Mouse (Mus musculus) testis, adult 2 months (tissue): ENCODE measurements around the gene Dnttip2. TPM values are rescaled to one million over a fixed set of nuclear protein-coding genes. Genes with fewer than 3 reads are reported as not detected.

ENCODE experiments used
- H3K27ac ChIP-seq: fragments of 200-500 bp; 2 replicates; pipeline ENCODE4 v1.5.1; 2012; ENCODE audit warnings: low read depth, low read length; ENCODE audit not compliant: control insufficient read depth, insufficient read depth
- H3K27me3 ChIP-seq: fragments of 200-500 bp; 2 replicates; pipeline ENCODE4 v1.6.1; 2012; ENCODE audit warnings: mild to moderate bottlenecking, low read length, moderate library complexity; ENCODE audit not compliant: control insufficient read depth, insufficient read depth
- H3K36me3 ChIP-seq: fragments of 200-500 bp; 2 replicates; pipeline ENCODE4 v1.6.1; 2012; ENCODE audit warnings: mild to moderate bottlenecking, low read length; ENCODE audit not compliant: control insufficient read depth, insufficient read depth
- H3K4me1 ChIP-seq: fragments of 200-500 bp; 2 replicates; pipeline ENCODE4 v1.6.1; 2012; ENCODE audit warnings: low read length; ENCODE audit not compliant: control insufficient read depth, insufficient read depth
- H3K4me3 ChIP-seq: fragments of 200-500 bp; 2 replicates; pipeline ENCODE4 v1.5.1; 2012; ENCODE audit warnings: low read depth, mild to moderate bottlenecking, low read length, moderate library complexity, mixed read lengths; ENCODE audit not compliant: control insufficient read depth
- CTCF ChIP-seq: fragments of 200-500 bp; IDR thresholded peaks from 2 replicates; pipeline ENCODE4 v1.5.1; 2012; ENCODE audit warnings: low read depth, mild to moderate bottlenecking, inconsistent platforms, low read length, moderate library complexity; ENCODE audit not compliant: control insufficient read depth, insufficient read depth, insufficient replicate concordance
- POLR2A ChIP-seq: fragments of 200-500 bp; IDR thresholded peaks from 2 replicates; pipeline ENCODE4 v1.6.1; 2012; ENCODE audit warnings: low read depth, mild to moderate bottlenecking, inconsistent platforms, low read length, moderate library complexity; ENCODE audit not compliant: control insufficient read depth
- polyA plus RNA-seq: library from polyadenylated mRNA; depleted of rRNA; stranded (reverse); fragments of >200 nt; gene quantifications from 2 replicates; pipeline ENCODE4 v1.2.3, GENCODE M21; 2012

The Dnttip2 gene
- polyA plus RNA-seq, 1 experiment = 14.2 TPM

DNA sequence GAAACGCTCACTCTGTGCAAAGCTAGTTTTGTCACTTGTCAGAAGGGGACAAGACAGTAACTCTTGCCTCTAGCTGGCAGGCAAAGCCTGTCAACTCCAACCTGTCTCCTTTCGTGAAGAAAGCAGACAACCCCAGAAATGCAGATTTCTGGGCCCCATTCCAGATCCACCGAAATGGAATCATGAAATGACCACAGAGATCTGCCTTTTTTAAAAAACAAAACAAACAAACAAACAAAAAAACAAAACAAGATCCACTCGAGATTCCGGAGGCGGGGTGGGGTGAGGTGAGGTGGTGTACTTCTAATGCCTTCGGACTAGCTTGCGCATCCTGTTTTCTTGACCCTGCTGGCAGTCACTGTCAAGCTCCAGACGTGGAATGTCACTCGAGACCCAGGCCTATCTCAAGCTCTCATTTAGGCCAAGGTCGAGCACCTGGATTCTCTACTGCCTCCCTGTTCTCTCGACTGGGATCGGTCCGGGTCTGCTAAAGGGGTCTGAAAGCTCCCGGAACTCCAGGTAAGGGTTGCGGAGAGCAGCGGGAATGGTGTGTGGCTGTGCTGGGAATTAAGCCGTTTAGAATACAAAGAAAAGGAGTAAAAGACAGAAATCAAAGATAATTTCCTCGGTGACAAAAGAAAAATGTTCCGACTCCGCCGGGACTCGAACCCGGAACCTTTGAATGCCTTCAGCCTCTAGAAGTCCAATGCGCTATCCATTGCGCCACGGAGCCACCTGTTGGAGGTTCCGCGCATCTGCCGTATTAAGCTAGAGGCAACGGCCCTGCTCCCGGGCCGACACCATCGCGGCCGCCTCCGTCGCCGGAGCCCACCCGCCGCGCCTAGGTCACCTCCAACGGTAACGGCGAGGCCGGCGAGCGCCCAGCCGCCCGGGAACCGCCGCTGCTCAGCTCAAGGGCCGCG lies 18.4 kb downstream of the Dnttip2 start:
- peak overlapping the region; percentile 97 for H3K27ac ChIP-seq
- H3K4me3 ChIP-seq = peak overlapping the region; percentile 93
- H3K36me3 ChIP-seq = no peaks in the 10 kb centered on the region; the same call in 1 of the 2 replicates
- TF ChIP-seq CTCF (0 out of 2 replicates have a peak, but pooled peaks have one; percentile 4), POLR2A (0 out of 2 replicates have a peak, but pooled peaks have one; percentile 6)
- no peaks in the 10 kb centered on the region for H3K27me3 ChIP-seq
- peaks cover 14% of the 10 kb centered on the region for H3K4me1 ChIP-seq

DNA sequence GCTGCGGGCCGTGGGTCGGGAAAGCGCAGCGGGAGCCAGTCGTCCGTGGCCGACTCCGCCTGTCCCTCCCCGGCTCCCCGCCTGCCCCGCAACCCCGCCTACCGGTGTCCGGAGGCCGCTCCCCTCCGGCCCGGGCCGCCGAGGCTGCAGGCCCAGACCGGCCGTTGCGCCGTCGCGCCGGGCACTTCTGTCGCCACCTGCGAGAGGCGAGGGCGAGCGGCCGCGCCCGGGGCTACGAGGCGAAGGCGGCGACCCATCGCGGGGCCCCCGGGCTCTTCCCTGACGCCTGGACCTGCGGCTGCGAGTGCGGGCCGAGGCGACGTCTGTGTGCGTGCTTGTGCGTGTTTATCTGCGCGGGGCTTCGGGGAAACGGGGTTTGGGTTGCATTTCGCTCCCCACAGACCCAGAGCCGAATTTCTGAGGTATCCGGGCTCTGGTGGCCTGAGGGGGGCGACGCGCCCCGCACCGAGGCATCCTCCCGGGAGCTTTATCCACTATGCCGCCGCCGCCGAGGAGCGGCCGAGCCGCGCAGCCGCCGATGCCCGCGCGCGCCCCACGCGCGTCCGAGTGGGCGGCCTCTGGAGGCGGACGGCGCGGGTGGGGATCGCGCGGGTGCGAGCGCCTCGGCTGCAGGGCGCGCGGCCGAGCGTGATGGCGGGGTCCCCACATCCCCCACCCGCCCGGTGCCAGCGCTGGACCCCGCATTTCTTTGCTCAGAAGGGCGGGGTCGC lies 19.2 kb downstream of the Dnttip2 start:
- Histone ChIP-seq H3K27ac (peak overlapping the region; percentile 97), H3K4me1 (peaks cover 14% of the 10 kb centered on the region), H3K36me3 (no peaks in the 10 kb centered on the region; the same call in 1 of the 2 replicates), H3K4me3 (peak overlapping the region; percentile 93), H3K27me3 (no peaks in the 10 kb centered on the region)
- no peak for TF ChIP-seq CTCF
- no peak; the same call in 1 of the 2 replicates for TF ChIP-seq POLR2A

DNA sequence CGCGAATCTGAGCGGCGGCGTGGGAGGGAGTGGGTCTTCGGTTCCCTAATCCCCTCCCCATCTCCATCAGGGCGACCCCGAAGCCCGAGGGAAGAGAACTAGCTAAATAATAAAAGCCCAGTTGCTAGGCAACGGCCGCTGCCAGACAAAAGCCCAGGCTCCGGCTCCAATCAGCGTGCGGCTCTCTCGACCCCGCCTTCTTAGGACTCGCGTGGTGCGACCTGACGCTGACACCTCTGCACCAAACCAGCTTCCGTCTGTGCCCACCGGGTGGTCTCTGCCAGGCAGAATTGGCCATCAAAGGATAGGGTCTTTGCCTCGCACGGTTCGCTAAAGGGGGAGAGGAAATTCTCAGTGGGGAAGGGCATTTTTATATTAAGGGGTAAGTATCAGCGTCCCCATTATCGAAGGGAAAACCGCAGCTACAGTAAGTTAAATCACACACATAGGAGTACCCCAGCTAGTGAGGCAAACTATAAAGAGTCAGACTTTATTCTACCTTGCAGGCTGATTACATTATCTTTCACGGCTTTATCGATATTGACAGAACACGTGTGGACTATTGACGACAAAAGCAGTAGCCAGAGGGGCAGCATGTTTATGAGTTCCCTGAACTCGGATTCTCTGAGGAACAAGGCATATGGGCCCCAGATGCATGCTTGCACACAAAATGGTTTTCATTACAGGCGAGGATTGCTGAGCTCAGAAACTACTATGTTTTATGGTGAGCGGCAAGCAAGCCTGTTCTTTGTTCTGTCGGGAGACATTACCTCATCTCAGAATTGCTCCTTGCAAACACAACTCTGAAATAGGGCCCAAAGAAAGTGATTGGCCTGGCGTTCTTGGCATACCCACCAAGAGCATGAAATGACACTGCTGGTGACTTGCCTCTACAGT lies 20.0 kb downstream of the Dnttip2 start, which contains the start of gene Bcar3:
TSS of gene Bcar3 (plus strand) at position 183 of the 897 bp plus-strand sequence.
- Histone ChIP-seq H3K27me3 (no peaks in the 10 kb centered on the region), H3K36me3 (no peaks in the 10 kb centered on the region; the same call in 1 of the 2 replicates), H3K4me3 (peak within 1 kb of the TSS; percentile 93), H3K27ac (peak within 1 kb of the TSS; percentile 97), H3K4me1 (peaks cover 14% of the 10 kb centered on the region)
- peak; percentile 55; the same call in 1 of the 2 replicates for TF ChIP-seq POLR2A
- no peak for TF ChIP-seq CTCF

DNA sequence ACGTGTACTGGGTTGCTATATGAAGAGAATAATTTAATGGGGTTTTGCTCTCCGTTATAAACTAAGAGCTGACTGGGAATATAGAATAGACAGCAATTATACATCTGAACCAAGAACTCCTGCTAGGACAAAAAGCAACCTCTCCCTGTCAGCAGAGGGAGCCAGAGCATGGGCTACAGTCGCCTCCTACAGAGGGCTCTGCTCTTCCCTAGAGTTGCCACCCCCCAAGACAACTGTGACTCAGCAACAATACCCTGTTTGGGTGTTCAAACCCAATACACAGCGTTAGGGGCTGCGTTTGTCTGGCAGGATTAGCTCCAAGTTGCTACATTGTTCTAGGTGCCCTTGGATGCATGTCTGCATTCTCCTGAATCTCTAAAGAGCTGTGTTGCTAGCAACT lies 21.3 kb downstream of the Dnttip2 start:
- H3K27me3 ChIP-seq = no peaks in the 10 kb centered on the region
- H3K27ac ChIP-seq = no peak overlapping the region
- peaks cover 14% of the 10 kb centered on the region for H3K4me1 ChIP-seq
- no peaks in the 10 kb centered on the region; the same call in 1 of the 2 replicates for H3K36me3 ChIP-seq
- peak; percentile 39; the same call in 1 of the 2 replicates for TF ChIP-seq CTCF
- no peak for TF ChIP-seq POLR2A
- peak overlapping the region; percentile 66 for H3K4me3 ChIP-seq

DNA sequence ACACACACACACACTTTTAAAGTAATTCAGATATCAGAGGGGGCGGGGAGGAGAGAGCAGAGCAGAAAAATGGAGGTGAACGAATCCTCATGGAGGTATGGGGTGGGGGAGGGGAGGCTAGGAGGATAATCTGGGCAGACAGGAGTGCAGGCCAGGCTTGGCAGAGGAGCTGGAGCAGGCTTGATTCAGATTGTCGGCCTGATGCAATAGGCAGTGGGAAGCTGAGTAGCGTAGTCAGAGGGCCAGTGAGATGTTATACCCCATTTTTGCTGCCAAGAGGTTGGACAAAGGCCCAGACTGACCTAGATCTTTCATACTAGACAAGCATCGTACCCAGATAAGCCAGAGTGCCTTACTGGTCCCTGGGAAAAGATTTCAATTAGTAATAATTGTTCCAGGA lies 22.8 kb downstream of the Dnttip2 start:
- Histone ChIP-seq H3K27me3 (no peaks in the 10 kb centered on the region), H3K27ac (no peak overlapping the region; the same call in 1 of the 2 replicates), H3K36me3 (no peaks in the 10 kb centered on the region; the same call in 1 of the 2 replicates), H3K4me1 (peaks cover 9% of the 10 kb centered on the region), H3K4me3 (peak overlapping the region; percentile 12)
- no peak for TF ChIP-seq CTCF
- no peak for TF ChIP-seq POLR2A

DNA sequence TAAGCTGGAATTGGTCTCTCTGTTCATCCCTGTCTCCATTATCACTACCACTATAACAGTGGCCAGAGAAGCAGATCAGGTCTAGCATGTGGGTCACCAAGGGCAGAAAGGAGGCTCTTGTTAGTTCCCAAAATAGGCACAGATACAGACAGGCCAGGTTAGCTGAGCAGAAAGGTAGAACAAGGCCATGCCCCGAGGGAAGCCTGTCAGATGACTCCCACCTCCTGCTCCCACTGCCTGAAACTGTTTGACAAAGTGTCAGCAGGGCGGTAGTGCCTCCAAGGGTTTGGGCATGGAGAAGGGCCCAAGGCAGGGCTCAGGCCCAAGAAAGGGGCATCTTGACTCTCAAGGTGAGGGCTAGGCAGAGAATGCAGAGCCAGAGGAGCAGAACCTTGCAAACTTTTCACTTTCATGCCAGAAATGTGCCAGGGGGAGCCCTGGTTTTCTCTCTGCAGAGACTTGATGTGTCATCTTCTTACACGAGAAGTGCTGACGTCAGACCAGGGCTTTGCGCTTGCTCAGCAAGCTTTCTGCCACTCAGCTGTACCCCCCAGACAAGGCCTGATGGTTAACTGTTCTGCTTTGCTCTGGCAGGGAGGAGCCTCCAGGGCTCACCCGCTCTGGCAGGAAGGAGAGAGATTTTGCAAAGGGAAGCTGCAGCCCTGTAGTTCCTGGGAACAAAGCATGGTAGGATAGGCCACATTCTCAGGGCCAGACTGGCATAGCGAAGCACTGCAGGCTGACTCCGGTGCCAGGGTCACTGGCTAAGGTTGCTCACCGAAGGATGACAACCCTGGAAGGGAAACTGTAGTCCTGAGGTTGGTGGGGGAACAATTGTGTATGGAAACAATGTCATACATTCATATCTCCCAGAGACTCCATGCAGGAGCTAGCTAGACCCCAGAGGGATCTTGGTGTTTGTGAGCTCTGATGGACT lies 27.1 kb downstream of the Dnttip2 start:
- Histone ChIP-seq H3K27ac (no peak overlapping the region), H3K4me3 (no peak overlapping the region)
- no peak for TF ChIP-seq CTCF
- no peak for TF ChIP-seq POLR2A

More for the DNA sequence above, 27.1 kb downstream of the Dnttip2 start:
- Histone ChIP-seq H3K27me3 (no peaks in the 10 kb centered on the region), H3K36me3 (no peaks in the 10 kb centered on the region), H3K4me1 (peaks cover under 1% of the 10 kb centered on the region)
